Mouse (Mus musculus) heart, postnatal 0 days (tissue): ENCODE results near the gene H2-Q7.
"Not testable (repeated sequence)": the region's sequence is repeated elsewhere in the genome, so short reads cannot be mapped to it uniquely, and the experiment has no call there.

Experiments
- CTCF ChIP-seq: IDR thresholded peaks from 2 replicates; pipeline ENCODE4 v1.5.1; 2016; ENCODE audit warnings: antibody characterized with exemption, control low read depth, low read depth
- EP300 ChIP-seq: IDR thresholded peaks from 2 replicates; pipeline ENCODE4 v1.6.1; 2016; ENCODE audit warnings: antibody characterized with exemption, low read depth

DNA sequence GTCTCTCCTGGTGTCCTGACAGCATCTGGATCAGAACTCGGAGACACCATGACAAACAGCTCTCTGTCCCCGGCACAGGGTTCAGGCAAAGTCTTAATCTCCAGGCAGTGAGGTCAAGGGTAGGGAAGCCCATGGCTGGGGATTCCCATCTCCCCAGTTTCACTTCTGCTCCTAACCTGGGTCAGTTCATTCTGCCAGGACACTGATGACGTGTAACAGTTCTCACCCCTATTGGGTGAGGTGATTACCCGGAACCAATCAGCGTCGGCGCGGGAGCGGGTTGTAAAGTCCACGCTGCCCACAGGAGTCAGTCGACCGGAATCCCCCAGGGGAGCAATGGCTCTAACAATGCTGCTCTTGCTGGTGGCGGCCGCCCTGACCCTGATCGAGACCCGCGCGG is at the start of gene H2-Q7:
- not testable (repeated sequence) for TF ChIP-seq EP300, CTCF
